Mouse (Mus musculus) cerebellum, postnatal 10 days (tissue): Measurements from ENCODE around the gene Pip5k1a.
"Not testable (repeated sequence)": the region's sequence is repeated elsewhere in the genome, so short reads cannot be mapped to it uniquely, and the experiment has no call there.

Source experiments
- DNase-seq, 2 experiments: peaks; one replicate each; pipeline ENCODE4 v3.0.0; 2021; ENCODE audit warnings: mixed read lengths in 2 of 2

Gene Pip5k1a

DNA sequence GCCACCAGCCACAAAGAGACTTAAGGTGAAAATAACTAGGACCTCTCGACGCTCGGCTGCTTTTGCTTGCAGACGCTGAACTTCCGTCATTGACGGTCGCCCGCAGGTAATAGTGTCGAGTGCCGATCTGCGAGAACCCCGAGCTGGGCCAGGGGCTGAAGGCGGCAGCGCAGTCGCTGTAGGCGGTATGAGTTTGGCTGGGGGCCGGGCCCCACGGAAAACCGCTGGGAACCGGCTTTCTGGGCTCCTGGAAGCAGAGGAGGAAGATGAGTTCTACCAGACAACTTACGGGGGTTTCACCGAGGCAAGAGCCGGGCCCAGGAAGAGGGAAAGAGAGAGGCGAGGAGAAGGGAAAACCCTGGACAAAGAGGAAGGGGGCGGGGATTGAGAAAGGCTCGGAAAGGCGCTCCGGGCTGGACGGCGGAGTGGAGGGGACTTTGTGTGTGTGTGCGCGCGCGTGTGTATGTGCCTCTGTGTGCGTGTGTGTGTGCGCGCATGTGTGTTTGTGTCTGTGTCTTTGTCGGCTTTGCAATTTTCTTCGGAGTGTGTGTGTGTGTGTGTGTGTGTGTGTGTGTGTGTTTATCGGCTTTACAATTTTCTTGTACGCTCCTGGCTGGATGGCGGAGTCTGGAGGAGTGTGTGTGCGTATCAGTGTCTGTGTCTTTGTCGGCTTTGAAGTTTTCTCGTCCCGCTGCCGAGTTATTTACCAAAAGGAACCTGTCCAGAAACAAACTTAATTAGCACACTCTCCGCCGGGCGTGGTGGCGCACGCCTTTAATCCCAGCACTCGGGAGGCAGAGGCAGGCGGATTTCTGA lies 4.4 kb upstream of the Pip5k1a start, which contains the start of gene Vps72:
Gene Vps72, plus strand, starts transcription at position 112 of the 816 bp plus-strand sequence.
- DNase-seq = peak; percentile 90 to 93

DNA sequence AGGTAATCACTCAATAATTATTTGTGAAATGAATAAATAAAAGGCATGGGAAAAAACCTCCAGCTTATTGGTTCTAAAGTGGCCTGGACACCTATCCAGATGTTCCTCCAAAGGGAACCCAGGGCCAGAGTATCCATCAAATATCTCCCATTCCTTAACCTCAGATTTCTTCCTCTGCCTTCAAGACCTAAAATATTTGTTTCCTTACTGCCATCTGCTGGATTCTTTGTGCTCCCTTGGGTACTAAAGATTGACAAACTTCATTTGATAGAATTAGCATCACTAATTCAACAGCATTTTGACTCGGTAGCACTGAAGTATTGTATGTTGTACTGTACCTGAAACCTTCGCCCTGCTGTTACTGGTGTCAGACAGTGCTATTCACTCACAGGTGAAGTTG lies 1.2 kb upstream of the Pip5k1a start:
- no peak for DNase-seq

DNA sequence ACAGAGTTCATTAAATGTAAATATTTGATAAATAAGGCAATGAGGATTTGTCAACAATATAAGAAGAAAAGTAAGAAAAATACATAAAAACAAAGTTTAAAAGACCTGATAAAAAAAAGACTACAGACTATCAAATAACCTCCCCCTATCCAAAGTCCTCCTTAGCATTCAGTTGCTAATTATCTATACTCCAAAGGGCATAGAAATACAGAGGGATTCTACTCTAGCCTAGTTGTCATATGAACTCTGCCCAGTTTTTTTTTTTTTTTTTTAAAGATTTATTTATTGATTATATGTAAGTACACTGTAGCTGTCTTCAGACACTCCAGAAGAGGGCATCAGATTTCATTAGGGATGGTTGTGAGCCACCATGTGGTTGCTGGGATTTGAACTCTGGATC lies 578 bp upstream of the Pip5k1a start:
- not testable (repeated sequence) for DNase-seq

DNA sequence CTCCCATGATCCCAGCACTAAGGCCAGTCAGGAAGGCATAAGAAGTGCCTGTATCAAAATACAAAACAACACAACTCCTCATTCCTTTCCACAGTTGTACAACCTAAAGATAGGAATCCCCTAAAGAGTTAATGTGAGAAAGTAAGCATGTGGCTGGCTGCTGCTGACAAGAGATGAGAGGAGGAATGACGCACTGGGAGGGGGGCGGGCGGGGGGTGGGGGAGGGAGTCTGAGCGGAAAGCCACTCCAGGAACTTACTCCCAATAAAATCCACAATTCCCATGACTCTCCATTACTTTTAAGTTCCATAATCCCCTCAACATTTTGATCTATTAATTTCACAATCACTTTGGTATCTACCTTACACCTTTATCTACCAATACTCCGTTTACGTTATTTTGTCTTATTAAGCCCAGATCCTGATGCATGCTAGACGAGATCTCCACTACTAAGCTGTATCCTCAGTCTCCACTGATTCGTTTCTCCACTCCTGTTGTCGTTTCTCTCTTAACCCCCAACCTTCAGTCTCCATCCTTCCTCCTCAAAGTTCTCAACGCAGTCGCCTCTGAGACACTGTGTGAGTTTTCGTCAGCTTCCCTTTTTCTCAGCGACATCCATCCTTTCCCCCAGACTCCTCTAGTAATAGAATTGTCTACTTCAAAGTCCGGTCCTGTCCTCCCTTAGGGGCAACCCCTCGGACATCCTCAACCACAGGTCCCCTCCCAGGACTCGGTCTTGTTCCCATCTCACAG lies 968 bp downstream of the Pip5k1a start:
- DNase-seq = no peak

DNA sequence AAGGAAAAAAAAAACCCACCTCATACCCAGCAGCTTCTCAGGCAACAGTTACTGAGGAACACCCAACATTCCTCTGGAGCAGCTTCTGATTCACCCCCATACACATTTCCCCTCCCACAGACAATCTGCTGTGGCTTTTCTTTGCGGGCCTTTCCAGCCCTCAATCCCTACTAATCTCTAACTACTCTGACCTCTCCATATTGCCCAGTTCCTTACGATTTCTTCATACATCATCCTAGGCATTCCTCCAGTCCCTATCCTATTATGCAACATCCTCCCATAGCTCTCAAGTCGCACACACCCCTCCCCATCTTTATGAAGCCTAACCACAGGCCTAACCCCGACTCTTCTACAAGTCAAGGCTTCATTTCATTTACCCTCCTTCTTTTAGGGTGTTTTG lies 1.6 kb downstream of the Pip5k1a start:
- no peak for DNase-seq

DNA sequence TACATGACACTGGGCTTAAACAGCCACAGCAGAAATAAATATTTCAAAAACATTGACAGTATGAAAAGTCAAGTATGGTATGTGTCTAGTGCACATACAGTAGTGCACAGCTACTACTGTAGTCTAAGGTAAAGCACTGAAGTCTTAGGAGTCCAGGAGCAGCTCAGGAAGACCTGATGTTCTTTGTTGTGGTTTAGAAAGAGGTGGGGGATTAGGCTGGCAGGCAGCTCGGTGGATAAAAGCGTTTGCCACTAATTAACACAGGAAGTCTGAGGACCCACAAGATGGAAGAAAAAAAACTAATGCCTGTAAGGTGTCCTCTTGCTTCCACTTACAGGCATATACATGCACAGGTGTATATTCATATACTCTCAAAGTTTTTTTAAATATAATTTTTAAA lies 5.9 kb downstream of the Pip5k1a start:
- DNase-seq = no peak

DNA sequence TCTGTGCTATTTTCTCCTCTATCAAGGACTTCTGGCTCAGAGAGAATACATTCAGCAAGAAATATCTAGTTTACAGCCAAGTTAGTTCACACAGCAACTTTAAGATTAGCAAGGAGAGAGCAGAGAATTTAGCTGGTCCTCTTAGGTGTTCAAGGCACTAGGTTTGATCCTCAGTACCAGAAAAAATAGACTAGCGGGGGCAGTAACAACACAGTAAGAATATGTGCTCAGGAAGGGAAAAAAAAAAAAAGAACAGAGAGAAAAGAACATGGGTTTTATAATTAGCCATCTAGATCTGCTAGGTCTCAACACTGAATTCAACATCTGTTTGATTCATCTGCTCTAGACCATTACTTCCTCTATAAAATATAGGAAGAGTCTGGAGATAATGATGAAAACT lies 18.7 kb downstream of the Pip5k1a start:
- no peak for DNase-seq

DNA sequence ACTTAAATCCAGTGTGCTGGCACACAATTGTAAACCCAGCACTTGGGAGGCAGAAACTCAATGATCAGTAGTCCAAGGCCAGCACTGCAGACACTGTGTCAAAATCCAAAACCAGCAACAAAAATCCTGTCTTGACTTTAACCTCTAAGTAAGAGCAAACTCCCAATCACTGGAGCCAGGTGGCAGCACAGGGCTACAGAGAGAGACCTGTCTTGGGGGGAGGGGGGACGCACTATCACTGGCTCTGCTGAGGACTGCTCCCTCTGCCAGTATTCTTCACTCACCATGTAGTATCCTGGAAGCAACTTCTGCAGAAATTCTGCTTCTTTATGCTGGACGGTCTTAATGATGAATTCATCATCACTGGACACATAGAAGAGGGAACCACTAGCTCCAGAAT lies 35.1 kb downstream of the Pip5k1a start:
- peak; percentile 20 for DNase-seq

DNA sequence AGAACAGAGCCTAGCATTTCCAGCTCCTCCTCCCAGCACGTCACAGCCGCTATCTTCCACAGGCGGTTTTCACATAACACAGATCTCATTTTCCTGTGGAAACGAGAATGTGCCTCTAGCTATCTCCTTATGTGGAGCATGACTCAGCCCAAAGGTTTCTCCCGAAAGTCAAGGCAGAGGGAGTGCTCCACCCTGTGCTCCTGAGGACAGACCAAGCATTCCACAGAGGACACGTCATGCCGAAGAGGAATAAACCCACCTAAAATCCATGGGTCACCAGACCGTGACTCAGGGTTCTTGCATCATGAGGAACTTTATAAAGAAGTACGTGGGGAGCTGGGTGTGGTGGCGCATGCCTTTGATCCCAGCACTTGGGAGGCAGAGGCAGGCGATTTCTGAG lies 40.2 kb downstream of the Pip5k1a start:
- no peak for DNase-seq

DNA sequence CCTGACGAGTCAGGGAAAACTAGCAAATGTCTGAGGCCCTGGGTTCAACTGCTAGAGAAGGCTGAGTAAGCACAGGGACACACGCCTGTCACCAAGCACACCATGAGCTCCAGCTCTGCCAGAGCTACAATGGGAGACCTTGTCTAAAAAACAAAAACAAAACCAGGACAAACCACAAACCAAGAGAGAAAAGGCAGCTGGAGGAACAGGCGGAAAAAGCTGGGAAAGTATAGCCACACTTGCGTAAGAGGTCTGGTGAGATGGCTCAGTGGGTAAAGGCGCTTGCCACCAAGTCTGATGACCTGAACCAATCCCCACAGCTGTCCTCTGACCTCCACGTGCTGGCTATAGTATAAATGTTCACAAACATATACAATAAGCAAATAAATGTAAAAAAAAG lies 40.6 kb downstream of the Pip5k1a start:
- DNase-seq = no peak

DNA sequence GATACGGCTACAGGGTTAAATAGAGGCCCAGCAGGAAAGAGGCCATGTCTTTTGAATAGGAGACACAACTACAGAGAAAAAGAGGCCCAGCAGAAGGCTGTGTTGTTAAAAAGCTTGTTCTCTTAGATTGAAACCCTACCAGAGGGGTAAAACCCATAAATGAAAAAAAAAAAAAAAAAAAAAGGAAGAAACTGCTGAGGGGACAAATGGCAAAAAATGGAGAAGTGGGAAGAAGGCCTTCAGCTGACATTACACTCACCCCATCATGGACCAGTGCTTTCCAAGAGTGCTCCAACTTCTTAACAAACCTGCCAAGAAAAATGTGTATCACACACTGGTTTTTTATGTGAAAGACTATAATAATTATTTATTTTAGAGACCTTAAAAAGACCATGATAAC lies 41.2 kb downstream of the Pip5k1a start:
- no peak for DNase-seq

DNA sequence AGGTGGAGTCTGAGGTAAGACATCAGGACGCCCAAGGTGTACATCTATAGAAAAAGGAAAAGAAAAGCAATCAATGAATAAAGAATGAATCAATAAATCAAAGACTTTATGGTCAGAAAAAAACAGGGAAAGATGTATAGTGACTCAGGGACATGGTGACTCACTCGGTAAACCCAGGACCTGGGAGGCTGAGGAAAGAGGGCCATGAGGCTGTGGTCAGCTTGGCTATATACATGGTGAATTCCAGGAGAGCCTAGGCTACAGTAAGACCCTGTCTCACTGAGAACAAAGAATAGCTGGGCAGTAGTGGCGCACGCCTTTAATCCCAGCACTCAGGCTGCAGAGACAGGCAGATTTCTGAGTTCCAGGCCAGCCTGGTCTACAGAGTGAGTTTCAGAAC lies 43.0 kb downstream of the Pip5k1a start:
- no peak for DNase-seq

DNA sequence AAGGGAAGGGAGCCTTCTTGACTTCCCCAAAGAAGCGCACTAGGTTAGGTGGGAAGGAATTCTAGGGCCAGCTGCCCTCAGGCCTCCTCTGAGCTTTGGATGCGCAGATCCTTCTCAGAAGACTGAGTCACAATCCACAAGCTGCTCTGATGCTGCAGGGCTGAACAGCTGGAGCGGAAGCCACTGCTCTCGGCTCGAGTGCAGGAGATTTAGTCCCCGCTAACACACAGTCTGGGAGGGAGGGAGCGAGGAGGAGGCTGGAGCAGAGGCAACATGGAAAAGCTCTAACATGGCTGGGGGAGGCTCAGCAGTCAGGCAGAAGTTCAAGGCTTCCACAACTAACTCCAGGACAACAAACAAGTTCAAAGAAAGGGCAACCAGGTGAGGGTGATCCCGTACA lies 48.7 kb downstream of the Pip5k1a start:
- no peak for DNase-seq

DNA sequence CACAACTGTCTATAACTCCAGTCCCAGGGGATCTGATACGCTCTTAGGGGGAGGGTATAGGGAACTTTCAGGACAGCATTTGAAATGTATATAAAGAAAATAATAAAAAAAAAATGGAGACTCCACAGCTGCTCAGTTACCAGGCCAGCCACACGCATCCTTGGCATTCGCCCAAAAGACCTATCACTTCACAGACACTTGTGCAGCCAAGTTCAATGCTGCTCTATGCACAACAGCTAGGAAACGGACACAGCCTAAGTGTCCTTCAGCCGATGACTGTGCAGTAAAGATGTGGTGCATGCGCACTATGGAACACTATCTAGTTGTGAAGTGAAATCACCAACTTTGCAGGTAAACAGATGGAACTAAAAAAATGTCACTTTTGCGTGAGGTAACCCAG lies 50.5 kb downstream of the Pip5k1a start:
- DNase-seq = peak in 1 of 2 experiments; percentile 16

DNA sequence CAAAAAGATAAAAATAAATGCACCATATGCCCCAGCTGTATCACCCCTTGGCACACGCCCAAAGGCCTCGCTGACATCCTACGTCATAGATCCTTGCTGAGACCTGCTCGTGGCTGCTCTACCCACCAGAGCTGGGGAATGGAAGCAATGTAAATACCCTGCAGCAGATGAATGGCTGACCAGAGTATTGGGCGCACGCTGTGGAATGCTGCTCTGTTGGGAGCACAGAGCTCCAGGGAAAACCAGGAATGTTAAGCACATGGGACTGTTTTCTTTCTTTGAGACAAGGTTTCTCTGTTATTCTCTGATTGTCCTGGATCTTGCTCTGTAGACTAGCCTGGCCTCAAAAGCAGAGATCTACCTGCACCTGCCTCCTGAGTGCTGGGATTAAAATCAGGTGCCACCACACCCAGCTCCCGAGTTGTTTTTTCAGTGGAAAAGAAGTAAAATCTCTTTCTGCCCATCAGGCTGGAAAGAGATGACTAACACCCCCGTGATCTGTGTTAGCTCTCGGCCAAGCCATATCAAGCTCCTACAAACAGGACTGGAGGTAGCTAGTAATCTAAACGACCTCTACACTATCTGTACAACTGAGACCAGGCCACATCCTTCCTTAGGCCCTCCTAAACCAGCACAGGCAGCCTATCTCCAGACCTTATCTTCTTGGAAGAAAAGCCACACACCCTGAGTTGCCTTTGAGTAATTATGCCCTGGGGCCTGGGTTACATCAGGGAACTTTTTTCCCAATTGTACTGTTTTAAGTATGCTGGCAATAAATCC lies 52.1 kb downstream of the Pip5k1a start:
- DNase-seq = peak; percentile 61 to 62

DNA sequence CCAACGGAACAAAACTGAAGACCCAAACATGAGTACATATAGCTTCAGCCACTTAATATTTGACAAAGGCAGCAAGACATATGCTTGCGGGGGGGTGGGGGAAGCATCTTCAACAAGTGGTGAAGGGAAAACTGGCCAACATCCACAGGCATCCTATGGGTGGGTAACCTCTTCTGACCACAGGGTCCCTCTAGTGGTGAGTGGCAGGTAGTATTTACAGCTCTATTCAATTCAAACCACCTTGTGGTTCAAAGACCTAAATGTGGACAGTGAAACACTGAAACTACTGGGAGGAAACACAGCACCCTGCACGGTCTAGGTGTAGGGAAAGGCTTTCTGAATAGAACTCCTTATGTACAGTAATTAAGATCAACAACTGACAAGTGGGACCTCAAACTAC lies 53.0 kb downstream of the Pip5k1a start:
- peak; percentile 65 to 78 for DNase-seq

DNA sequence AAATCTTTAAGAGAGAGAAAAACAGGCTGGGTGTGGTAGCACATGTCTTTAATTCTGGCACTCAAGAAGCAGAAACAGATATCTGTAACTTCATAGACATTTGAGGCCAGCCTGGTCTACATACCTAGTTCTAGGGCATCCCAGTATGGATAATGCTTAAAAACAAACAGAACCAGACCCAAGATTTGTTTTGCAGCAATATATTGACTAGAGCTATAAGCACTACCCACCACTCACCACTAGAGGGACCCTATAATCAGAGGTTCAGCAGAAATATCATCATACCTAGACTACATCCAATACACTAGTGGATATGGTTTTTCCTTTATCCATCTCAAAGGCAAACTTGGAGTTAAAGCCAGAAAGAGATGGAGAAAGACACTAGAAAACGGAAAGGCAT lies 53.8 kb downstream of the Pip5k1a start:
- DNase-seq = peak; percentile 74 to 83

DNA sequence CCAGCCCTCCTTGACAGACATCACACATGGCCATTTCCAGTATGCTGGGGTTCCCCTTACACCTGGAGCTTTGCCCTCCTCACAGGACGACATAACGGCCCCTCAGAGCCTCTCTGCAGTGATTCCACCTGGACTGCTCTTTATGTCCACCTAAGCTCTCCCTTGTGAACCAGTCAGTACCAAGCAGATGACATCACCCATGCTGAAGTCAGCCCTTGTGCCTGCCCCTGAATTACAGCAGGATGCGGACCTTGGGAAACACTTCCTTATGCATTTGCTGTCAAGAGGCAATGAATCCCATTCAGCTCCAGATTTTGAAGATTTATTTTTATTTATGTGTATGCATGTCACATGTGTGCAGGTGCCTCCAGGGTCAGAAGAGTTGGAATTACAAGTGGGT lies 58.8 kb downstream of the Pip5k1a start:
- DNase-seq = no peak

DNA sequence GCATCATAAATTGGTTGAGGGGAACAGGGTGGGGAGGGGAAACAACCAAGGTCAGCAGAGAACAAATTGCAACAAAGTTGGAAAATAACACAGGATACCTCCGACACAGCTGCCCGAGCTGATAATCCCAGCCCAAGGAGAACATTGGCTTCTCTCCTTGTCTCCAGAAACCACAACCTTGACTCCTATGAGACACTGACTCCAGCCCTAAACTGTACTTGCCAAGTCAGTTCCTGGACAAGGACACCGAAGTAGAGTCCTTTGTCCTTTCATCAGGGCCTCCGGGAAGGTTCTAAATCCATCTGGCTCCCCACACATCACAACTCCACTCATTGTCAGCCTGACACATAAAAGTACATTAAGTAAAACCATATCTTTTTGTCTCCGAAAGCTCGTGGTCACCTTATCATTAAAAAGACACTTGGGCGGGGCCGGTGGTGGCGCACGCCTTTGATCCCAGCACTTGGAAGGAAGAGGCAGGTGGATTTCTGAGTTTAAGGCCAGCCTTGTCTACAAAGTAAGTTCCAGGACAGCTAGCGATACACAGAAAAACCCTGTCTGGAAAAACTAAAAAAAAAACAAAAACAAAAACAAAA lies 60.2 kb downstream of the Pip5k1a start:
- no peak for DNase-seq

DNA sequence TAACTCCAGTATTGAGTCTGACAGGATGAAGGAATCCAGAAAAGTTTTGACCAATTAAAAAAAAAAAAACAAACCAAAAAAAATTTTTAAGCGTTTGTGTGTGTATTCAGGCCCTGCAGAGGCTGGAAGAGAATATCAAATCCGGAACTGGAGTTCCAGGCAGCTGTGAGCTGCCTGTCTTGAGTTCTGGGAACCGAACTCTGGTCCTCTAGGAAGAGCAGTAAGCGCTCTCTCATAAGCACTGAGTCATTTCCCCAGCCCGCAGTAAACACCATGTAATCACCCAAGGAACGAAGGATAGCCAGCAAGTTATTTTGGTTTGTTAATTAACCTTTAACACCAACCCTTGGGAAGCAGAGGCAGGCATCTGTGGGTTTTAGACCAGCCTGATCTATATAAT lies 63.5 kb downstream of the Pip5k1a start:
- DNase-seq = no peak

DNA sequence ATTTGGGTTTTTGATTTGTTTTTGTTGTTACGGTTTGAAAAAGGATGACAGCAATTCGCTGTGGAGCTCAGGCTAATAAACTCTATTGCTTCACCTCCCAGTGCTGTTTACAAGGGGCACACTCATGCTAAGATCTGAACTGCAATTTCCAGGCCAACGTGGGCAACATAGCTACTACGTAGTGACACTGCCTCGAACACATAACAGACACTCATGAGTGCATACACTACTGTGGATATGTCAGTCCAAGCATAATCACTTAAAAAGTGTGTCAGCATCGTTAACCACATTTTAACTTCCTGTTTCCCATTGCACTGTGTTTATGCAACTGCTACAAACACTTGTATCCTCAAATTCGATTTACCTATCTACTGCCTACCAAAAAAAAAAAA lies 63.9 kb downstream of the Pip5k1a start:
- DNase-seq = no peak

DNA sequence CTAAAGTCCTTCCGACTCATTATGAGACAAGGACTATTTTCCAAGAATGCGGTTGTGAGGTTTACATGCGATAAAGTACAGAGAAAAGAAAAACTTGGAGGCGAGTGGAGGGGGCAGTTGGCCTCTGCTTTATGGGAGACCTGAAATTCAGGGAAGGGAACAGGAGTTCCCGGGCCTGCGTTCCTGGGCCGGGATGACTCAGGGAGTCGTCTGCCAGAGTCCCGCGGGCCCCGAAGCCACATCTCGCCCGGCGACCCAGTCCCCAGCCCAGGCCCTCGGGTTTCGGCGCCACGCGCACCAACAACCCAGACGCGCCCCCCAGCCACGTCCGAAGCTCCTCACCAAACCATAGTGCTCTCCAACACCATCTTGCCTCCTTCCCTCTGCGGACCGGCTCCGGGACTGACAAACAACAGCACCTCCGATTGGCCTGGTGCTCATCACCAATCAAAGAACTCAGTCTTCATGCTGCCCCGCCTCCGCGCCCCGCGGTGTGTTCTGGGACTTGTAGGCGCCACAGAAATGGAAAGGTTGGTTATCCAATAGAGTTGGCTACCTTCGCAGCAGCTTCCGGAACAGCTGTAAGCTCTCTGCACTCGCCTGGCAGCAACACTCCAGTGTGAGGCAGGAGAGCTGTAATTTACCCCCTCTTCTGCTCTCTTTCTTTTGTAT lies 64.4 kb downstream of the Pip5k1a start, which contains the start of gene Psmd4:
Gene Psmd4, minus strand, starts transcription at position 449 of the 672 bp plus-strand sequence.
- DNase-seq = peak; percentile 98
